Mouse (Mus musculus) stomach, postnatal 0 days (tissue): ENCODE results near the gene Drg1.

Experiments
- CTCF ChIP-seq: IDR thresholded peaks from 2 replicates; pipeline ENCODE4 v1.5.1; 2016; ENCODE audit warnings: antibody characterized with exemption, low read depth, mild to moderate bottlenecking, moderate library complexity
- EP300 ChIP-seq: optimal IDR thresholded peaks from 2 replicates; pipeline ENCODE3; 2016; ENCODE audit warnings: antibody characterized with exemption

DNA sequence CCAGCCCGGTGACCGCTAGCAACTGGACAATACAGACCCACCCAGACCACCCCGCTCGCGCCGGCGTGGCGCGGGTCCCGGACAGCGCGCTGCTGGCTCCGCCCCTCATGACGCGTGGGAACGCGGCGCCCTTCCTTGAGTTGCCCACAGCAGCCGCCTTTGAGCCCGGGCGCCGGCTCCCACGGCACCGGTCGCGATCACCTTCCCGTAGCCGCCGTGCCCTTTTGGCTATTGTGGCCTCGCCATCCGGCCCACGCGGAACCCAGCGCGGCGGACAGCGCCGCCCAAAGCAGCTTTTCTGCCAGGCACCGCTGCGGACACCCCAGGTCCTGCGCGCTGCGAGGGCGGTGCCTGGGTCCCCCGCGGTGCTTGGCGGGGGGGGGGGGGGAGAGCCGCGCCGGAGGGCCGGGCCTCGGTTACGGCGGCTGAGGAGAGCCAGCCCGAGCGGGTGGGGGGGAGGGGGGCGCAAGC, 63.9 kb downstream of the Drg1 start, which contains the start of gene Eif4enif1:
- TF ChIP-seq CTCF (no peak), EP300 (no peak)
